Mouse (Mus musculus): ENCODE results near the gene Alkbh6. TPM values are rescaled to one million over a fixed set of nuclear protein-coding genes. Genes with fewer than 3 reads are reported as not detected.

Alkbh6 gene
- polyA plus RNA-seq, 2 experiments = 13.8 to 16.0 TPM

DNA sequence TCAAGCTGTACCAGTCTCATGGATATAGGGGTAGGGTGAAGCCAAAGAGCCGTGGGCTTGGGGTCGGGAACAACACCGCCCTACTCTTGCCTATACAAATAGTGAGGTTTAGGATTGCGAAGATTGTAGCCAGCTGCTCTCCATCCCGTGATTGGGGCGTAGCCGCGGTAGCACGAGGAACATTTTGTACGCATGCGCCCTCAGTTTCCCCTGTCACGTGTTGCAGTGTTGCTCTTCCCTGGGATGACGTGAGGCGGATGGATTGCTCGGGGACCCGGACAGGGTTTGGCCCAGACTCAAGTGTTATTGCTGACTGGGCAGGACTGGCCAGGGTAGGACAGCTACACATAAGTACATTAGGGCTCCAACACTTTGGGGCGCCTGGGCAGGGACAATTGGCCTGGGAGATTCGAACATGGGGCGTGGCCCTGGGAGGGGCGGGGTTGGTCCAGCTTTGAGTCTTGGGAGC lies 27.8 kb upstream of the Alkbh6 start:
- Histone ChIP-seq H3K9ac (replicated peaks) (peak overlapping the region; percentile 20; the same call in 1 of the 2 replicates), H3K27me3 (ENCODE audit: control insufficient read depth, insufficient read depth, low read length) (no peaks in the 10 kb centered on the region)
- DNase-seq (ENCODE audit: low read depth in 3 of 3, low spot score in 3 of 3) = peak; percentile 64 to 78 (median 71)

DNA sequence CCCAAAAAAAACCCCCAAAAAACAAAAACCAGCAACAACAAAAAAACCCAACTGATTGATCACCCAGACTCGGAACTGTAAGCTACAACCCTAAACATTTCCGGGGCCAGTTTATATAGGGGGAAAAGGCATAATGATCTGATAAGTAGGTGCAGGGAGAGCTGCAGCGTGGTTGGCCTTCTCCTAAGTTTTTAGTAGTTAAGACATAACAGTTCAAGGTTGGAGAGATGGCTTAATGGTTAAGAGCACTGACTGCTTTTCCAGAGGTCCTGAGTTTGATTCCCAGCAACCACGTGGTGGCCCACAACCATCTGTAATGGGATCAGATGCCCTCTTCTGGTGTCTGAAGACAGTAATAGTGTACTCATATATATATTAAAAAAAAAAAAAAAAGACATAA lies 27.0 kb upstream of the Alkbh6 start:
- Histone ChIP-seq H3K27ac (no peak overlapping the region), H3K9me3 (ENCODE audit: control insufficient read depth, low read length) (no peaks in the 10 kb centered on the region), H3K4me3 (ENCODE audit: insufficient read depth in 1 of 2, low read depth in 2 of 2, low read length in 2 of 2) (no peak overlapping the region), H3K9ac (replicated peaks) (no peak overlapping the region), H3K36me3 (replicated peaks; ENCODE audit: control insufficient read depth, insufficient read depth, low read depth) (no peaks in the 10 kb centered on the region), H3K4me2 (ENCODE audit: low read depth) (peak overlapping the region; percentile 85), H3K4me1 (replicated peaks; ENCODE audit: control insufficient read depth in 2 of 2, insufficient read depth in 2 of 2, low read length in 1 of 2) (peaks cover 2 to 10% of the 10 kb centered on the region in 2 experiments; a peak in 3 of 4 replicates), H3K27me3 (ENCODE audit: control insufficient read depth, insufficient read depth, low read length) (no peaks in the 10 kb centered on the region)
- DNase-seq (ENCODE audit: low read depth in 3 of 3, low spot score in 3 of 3) = no peak
- WGBS (ENCODE audit: insufficient replicate concordance) = 67% methylated on average over 4 of the region's 4 CpGs
- no peak for ATAC-seq (ENCODE audit: insufficient read depth)
- TF ChIP-seq EP300 (IDR thresholded peaks at IDR 0.05; ENCODE audit: low read depth) (no peak), CTCF (IDR thresholded peaks at IDR 0.05; ENCODE audit: low read depth) (no peak)

More for the DNA sequence above, 27.8 kb upstream of the Alkbh6 start:
- Histone ChIP-seq H3K4me2 (ENCODE audit: low read depth) (peak overlapping the region; percentile 85), H3K4me3 (ENCODE audit: insufficient read depth in 1 of 2, low read depth in 2 of 2, low read length in 2 of 2) (peak overlapping the region; percentile 74 to 78), H3K9me3 (ENCODE audit: control insufficient read depth, low read length) (no peaks in the 10 kb centered on the region), H3K4me1 (replicated peaks; ENCODE audit: control insufficient read depth in 2 of 2, insufficient read depth in 2 of 2, low read length in 1 of 2) (peaks cover 2 to 10% of the 10 kb centered on the region in 2 experiments; a peak in 3 of 4 replicates), H3K36me3 (replicated peaks; ENCODE audit: control insufficient read depth, insufficient read depth, low read depth) (no peaks in the 10 kb centered on the region), H3K27ac (peak overlapping the region; percentile 93)
- WGBS (ENCODE audit: insufficient replicate concordance) = under 1% methylated on average over 20 of the region's 20 CpGs
- TF ChIP-seq CTCF (IDR thresholded peaks at IDR 0.05; ENCODE audit: low read depth) (no peak), EP300 (IDR thresholded peaks at IDR 0.05; ENCODE audit: low read depth) (no peak)
- ATAC-seq (ENCODE audit: insufficient read depth) = peak; percentile 58

- Histone ChIP-seq H3K4me2 (ENCODE audit: low read depth) (no peak overlapping the region), H3K27ac (no peak overlapping the region), H3K9ac (replicated peaks) (no peak overlapping the region), H3K27me3 (ENCODE audit: control insufficient read depth, insufficient read depth, low read length) (no peaks in the 10 kb centered on the region), H3K4me1 (replicated peaks; ENCODE audit: control insufficient read depth in 2 of 2, insufficient read depth in 2 of 2, low read length in 1 of 2) (peaks cover 2 to 10% of the 10 kb centered on the region in 2 experiments; a peak in 3 of 4 replicates), H3K36me3 (replicated peaks; ENCODE audit: control insufficient read depth, insufficient read depth, low read depth) (no peaks in the 10 kb centered on the region), H3K9me3 (ENCODE audit: control insufficient read depth, low read length) (no peaks in the 10 kb centered on the region), H3K4me3 (ENCODE audit: insufficient read depth in 1 of 2, low read depth in 2 of 2, low read length in 2 of 2) (no peak overlapping the region)
- 63% methylated on average over 7 of the region's 7 CpGs for WGBS (ENCODE audit: insufficient replicate concordance)
- TF ChIP-seq EP300 (IDR thresholded peaks at IDR 0.05; ENCODE audit: low read depth) (no peak), CTCF (IDR thresholded peaks at IDR 0.05; ENCODE audit: low read depth) (no peak)
- no peak for DNase-seq (ENCODE audit: low read depth in 3 of 3, low spot score in 3 of 3)
- ATAC-seq (ENCODE audit: insufficient read depth) = no peak
Measured at GRCm38 (mm10) chr7:30282740-30283139, 25.8 kb upstream of the Alkbh6 start.

GRCm38 (mm10) chr7:30286701-30287410 lies 21.7 kb upstream of the Alkbh6 start:
- Histone ChIP-seq H3K27ac (no peak overlapping the region), H3K9ac (replicated peaks) (no peak overlapping the region), H3K4me1 (replicated peaks; ENCODE audit: control insufficient read depth in 2 of 2, insufficient read depth in 2 of 2, low read length in 1 of 2) (no peaks in the 10 kb centered on the region), H3K27me3 (ENCODE audit: control insufficient read depth, insufficient read depth, low read length) (no peaks in the 10 kb centered on the region), H3K9me3 (ENCODE audit: control insufficient read depth, low read length) (no peaks in the 10 kb centered on the region), H3K36me3 (replicated peaks; ENCODE audit: control insufficient read depth, insufficient read depth, low read depth) (no peaks in the 10 kb centered on the region), H3K4me2 (ENCODE audit: low read depth) (no peak overlapping the region), H3K4me3 (ENCODE audit: insufficient read depth in 1 of 2, low read depth in 2 of 2, low read length in 2 of 2) (no peak overlapping the region)
- no peak for TF ChIP-seq EP300 (IDR thresholded peaks at IDR 0.05; ENCODE audit: low read depth)
- TF ChIP-seq CTCF (IDR thresholded peaks at IDR 0.05; ENCODE audit: low read depth) = no peak
- DNase-seq (ENCODE audit: low read depth in 3 of 3, low spot score in 3 of 3) = no peak
- WGBS (ENCODE audit: insufficient replicate concordance) = 49% methylated on average over 8 of the region's 8 CpGs
- no peak for ATAC-seq (ENCODE audit: insufficient read depth)

DNA sequence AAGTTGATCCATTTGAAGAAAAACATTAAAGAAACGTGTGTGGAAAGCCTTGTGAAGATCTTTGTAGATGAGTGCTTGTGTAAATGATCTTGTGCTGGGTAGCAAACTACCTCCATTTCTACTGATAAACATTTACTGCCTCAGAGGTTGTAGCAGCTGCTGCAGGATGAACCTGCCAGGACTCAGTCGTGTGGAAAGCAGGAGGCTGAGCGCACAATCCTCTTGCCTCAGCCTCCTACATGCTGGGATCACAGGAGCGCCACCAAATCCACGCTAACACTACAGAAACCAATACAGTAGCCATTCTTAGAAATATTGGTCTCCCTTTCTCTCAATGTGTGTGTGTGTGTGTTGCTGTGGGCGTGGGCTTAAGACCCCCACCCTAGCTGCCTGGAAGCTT lies 20.5 kb upstream of the Alkbh6 start:
- H3K9me3 ChIP-seq (ENCODE audit: control insufficient read depth, low read length) = no peaks in the 10 kb centered on the region
- H3K4me2 ChIP-seq (ENCODE audit: low read depth) = no peak overlapping the region
- no peak for DNase-seq (ENCODE audit: low read depth in 3 of 3, low spot score in 3 of 3)
- no peak overlapping the region for H3K9ac ChIP-seq (replicated peaks)
- H3K27ac ChIP-seq = no peak overlapping the region
- H3K27me3 ChIP-seq (ENCODE audit: control insufficient read depth, insufficient read depth, low read length) = no peaks in the 10 kb centered on the region
- no peaks in the 10 kb centered on the region for H3K36me3 ChIP-seq (replicated peaks; ENCODE audit: control insufficient read depth, insufficient read depth, low read depth)
- no peak for ATAC-seq (ENCODE audit: insufficient read depth)
- 48% methylated on average over 6 of the region's 6 CpGs for WGBS (ENCODE audit: insufficient replicate concordance)
- TF ChIP-seq CTCF (IDR thresholded peaks at IDR 0.05; ENCODE audit: low read depth) (no peak), EP300 (IDR thresholded peaks at IDR 0.05; ENCODE audit: low read depth) (no peak)
- H3K4me3 ChIP-seq (ENCODE audit: insufficient read depth in 1 of 2, low read depth in 2 of 2, low read length in 2 of 2) = no peak overlapping the region
- H3K4me1 ChIP-seq (replicated peaks; ENCODE audit: control insufficient read depth in 2 of 2, insufficient read depth in 2 of 2, low read length in 1 of 2) = no peaks in the 10 kb centered on the region

Measured in liver, embryonic 14.5 days (tissue).